Mouse (Mus musculus): Measurements from ENCODE around the gene Dnaaf5.

GRCm38 (mm10) chr5:139200770-139201569 is 50.9 kb downstream of the Dnaaf5 start:
- TF ChIP-seq CTCF (IDR thresholded peaks at IDR 0.05; ENCODE audit: extremely low read depth, insufficient read depth, low read length), result no peak
- no peak for TF ChIP-seq POLR2A (IDR thresholded peaks at IDR 0.05; ENCODE audit: extremely low read depth, insufficient read depth, low read length)

Measured in cortical plate, adult 2 months (tissue).